Mouse (Mus musculus) midbrain, embryonic 12.5 days (tissue): ENCODE measurements around the gene Sft2d1. TPM values are rescaled to one million over a fixed set of nuclear protein-coding genes. Genes with fewer than 3 reads are reported as not detected.
A peak's percentile ranks its signal among the peaks of the same experiment; 100 is the strongest.
"Not testable (repeated sequence)": the region's sequence is repeated elsewhere in the genome, so short reads cannot be mapped to it uniquely, and the experiment has no call there.

Experiments
- ATAC-seq: fragments of 200-750 bp; cut with Nextera tagmentation; 2 replicates; pipeline ENCODE4 v1.8.0; 2017; ENCODE audit warnings: low read depth, moderate TSS enrichment, moderate library complexity; ENCODE audit not compliant: low FRiP score
- H3K27ac ChIP-seq: fragments of 300-500 bp; sonication (generic); replicated peaks from 2 replicates; pipeline ENCODE4 v1.5.1; 2016; ENCODE audit warnings: mild to moderate bottlenecking
- H3K27me3 ChIP-seq: fragments of 300-500 bp; sonication (generic); 2 replicates; pipeline ENCODE4 v1.6.1; 2016; ENCODE audit warnings: mild to moderate bottlenecking
- H3K36me3 ChIP-seq: fragments of 300-500 bp; sonication (generic); 2 replicates; pipeline ENCODE4 v1.6.1; 2016
- H3K4me1 ChIP-seq: fragments of 300-500 bp; sonication (generic); 2 replicates; pipeline ENCODE4 v1.6.1; 2016
- H3K4me2 ChIP-seq: fragments of 300-500 bp; sonication (generic); replicated peaks from 2 replicates; pipeline ENCODE4 v1.6.1; 2016; ENCODE audit warnings: mild to moderate bottlenecking, moderate library complexity
- H3K4me3 ChIP-seq: fragments of 300-500 bp; sonication (generic); 2 replicates; pipeline ENCODE4 v1.5.1; 2016; ENCODE audit warnings: mild to moderate bottlenecking
- H3K9ac ChIP-seq: fragments of 300-500 bp; sonication (generic); replicated peaks from 2 replicates; pipeline ENCODE4 v1.6.1; 2016; ENCODE audit warnings: mild to moderate bottlenecking, moderate library complexity
- H3K9me3 ChIP-seq: fragments of 300-500 bp; sonication (generic); 2 replicates; pipeline ENCODE4 v1.6.1; 2016; ENCODE audit warnings: mild to moderate bottlenecking
- WGBS: fragments of 180-500 bp; shearing (Covaris S2); methylation state at CpG from one replicate; pipeline ENCODE4 v1.1.7; 2016; 5-methylcytosine and 5-hydroxymethylcytosine counted together
- polyA plus RNA-seq: library from polyadenylated mRNA; unstranded; fragments of >200 nt; fragmentation: Nextera tagmentation; extraction: Ambion mirVana; gene quantifications from 2 replicates; pipeline ENCODE4 v1.2.1, GENCODE M21; 2016

Gene Sft2d1
- polyA plus RNA-seq, 1 experiment from 2014 or later, result 104 TPM

- H3K27ac ChIP-seq, result no peak overlapping the region
- no peak for ATAC-seq
- 29% methylated on average over 3 of the region's 3 CpGs for WGBS
- H3K4me2 ChIP-seq, result no peak overlapping the region
- H3K27me3 ChIP-seq, result 0 out of 2 replicates have a peak, but pooled peaks cover 8% of the 10 kb centered on the region
- no peaks in the 10 kb centered on the region for H3K9me3 ChIP-seq
- no peak overlapping the region for H3K4me3 ChIP-seq
- no peaks in the 10 kb centered on the region for H3K4me1 ChIP-seq
- no peaks in the 10 kb centered on the region for H3K36me3 ChIP-seq
- no peak overlapping the region for H3K9ac ChIP-seq
Observed at GRCm38 (mm10) chr17:8305801-8306200, 5.1 kb upstream of the Sft2d1 start.

- Histone ChIP-seq H3K4me3 (peak overlapping the region; percentile 69), H3K4me2 (peak overlapping the region; percentile 76), H3K27me3 (0 out of 2 replicates have a peak, but pooled peaks cover 3% of the 10 kb centered on the region), H3K9ac (peak overlapping the region; percentile 72), H3K4me1 (peaks cover 16% of the 10 kb centered on the region), H3K9me3 (no peaks in the 10 kb centered on the region), H3K36me3 (no peaks in the 10 kb centered on the region), H3K27ac (no peak overlapping the region)
- ATAC-seq, result no peak
- 56% methylated on average over 3 of the region's 3 CpGs for WGBS
Observed at GRCm38 (mm10) chr17:8311751-8312150, 849 bp downstream of the Sft2d1 start.

GRCm38 (mm10) chr17:8313976-8314375, 3.1 kb downstream of the Sft2d1 start:
- no peaks in the 10 kb centered on the region for H3K36me3 ChIP-seq

GRCm38 (mm10) chr17:8316251-8316650, 5.3 kb downstream of the Sft2d1 start:
- Histone ChIP-seq H3K27me3 (no peaks in the 10 kb centered on the region), H3K4me1 (peaks cover 16% of the 10 kb centered on the region), H3K36me3 (no peaks in the 10 kb centered on the region), H3K27ac (no peak overlapping the region), H3K4me2 (no peak overlapping the region), H3K4me3 (no peak overlapping the region), H3K9ac (no peak overlapping the region), H3K9me3 (no peaks in the 10 kb centered on the region)
- WGBS, result 96% methylated on average over 1 of the region's 1 CpGs
- no peak for ATAC-seq

More at GRCm38 (mm10) chr17:8313976-8314375, 3.1 kb downstream of the Sft2d1 start:
- Histone ChIP-seq H3K9ac (no peak overlapping the region), H3K27ac (no peak overlapping the region), H3K4me3 (no peak overlapping the region), H3K4me2 (no peak overlapping the region), H3K27me3 (no peaks in the 10 kb centered on the region), H3K9me3 (no peaks in the 10 kb centered on the region), H3K4me1 (peaks cover 16% of the 10 kb centered on the region)
- no peak for ATAC-seq
- WGBS, result 95% methylated on average over 3 of the region's 3 CpGs

GRCm38 (mm10) chr17:8326877-8327276, 16.0 kb downstream of the Sft2d1 start:
- H3K36me3 ChIP-seq, result peaks cover 32% of the 10 kb centered on the region
- 91% methylated on average over 11 of the region's 11 CpGs for WGBS
- ATAC-seq, H3K4me3 ChIP-seq, H3K4me1 ChIP-seq, H3K9ac ChIP-seq, H3K9me3 ChIP-seq, H3K4me2 ChIP-seq, H3K27ac ChIP-seq, H3K27me3 ChIP-seq: not testable (repeated sequence)

GRCm38 (mm10) chr17:8328511-8329174, 17.7 kb downstream of the Sft2d1 start:
- H3K4me2 ChIP-seq, result no peak overlapping the region
- ATAC-seq, result no peak
- WGBS, result 60% methylated on average over 7 of the region's 7 CpGs

GRCm38 (mm10) chr17:8330602-8331001, 19.7 kb downstream of the Sft2d1 start:
- H3K27me3 ChIP-seq, result no peaks in the 10 kb centered on the region
- H3K27ac ChIP-seq, result no peak overlapping the region
- H3K4me1 ChIP-seq, result no peaks in the 10 kb centered on the region
- H3K4me2 ChIP-seq, result no peak overlapping the region
- no peaks in the 10 kb centered on the region for H3K9me3 ChIP-seq
- no peak overlapping the region for H3K9ac ChIP-seq
- 81% methylated on average over 5 of the region's 5 CpGs for WGBS
- peaks cover 13% of the 10 kb centered on the region for H3K36me3 ChIP-seq
- no peak overlapping the region for H3K4me3 ChIP-seq
- no peak for ATAC-seq

More at GRCm38 (mm10) chr17:8328511-8329174, 17.7 kb downstream of the Sft2d1 start:
- H3K36me3 ChIP-seq, result peaks cover 27% of the 10 kb centered on the region
- H3K9me3 ChIP-seq, result no peaks in the 10 kb centered on the region
- no peak overlapping the region for H3K9ac ChIP-seq
- H3K27me3 ChIP-seq, result no peaks in the 10 kb centered on the region
- no peak overlapping the region for H3K4me3 ChIP-seq
- no peaks in the 10 kb centered on the region for H3K4me1 ChIP-seq
- no peak overlapping the region for H3K27ac ChIP-seq

- Histone ChIP-seq H3K4me1 (peaks cover 22% of the 10 kb centered on the region), H3K27me3 (peaks cover 40% of the 10 kb centered on the region)
- not testable (repeated sequence) for H3K9me3 ChIP-seq, ATAC-seq, H3K27ac ChIP-seq, H3K36me3 ChIP-seq, H3K4me3 ChIP-seq, H3K9ac ChIP-seq, H3K4me2 ChIP-seq
- WGBS, result 86% methylated on average over 1 of the region's 5 CpGs
Observed at GRCm38 (mm10) chr17:8337159-8337558, 26.3 kb downstream of the Sft2d1 start, which contains the start of gene Prr18. Gene Prr18 (plus strand): TSS chr17:8337459.

- no peak for ATAC-seq
Observed at GRCm38 (mm10) chr17:8339666-8340374, 28.9 kb downstream of the Sft2d1 start.

GRCm38 (mm10) chr17:8340407-8341359, 29.8 kb downstream of the Sft2d1 start:
- WGBS, result under 1% methylated on average over 63 of the region's 92 CpGs
- H3K27ac ChIP-seq, result peak overlapping the region; percentile 60
- peak overlapping the region; percentile 99 for H3K4me2 ChIP-seq
- H3K27me3 ChIP-seq, result peaks cover 52% of the 10 kb centered on the region
- H3K36me3 ChIP-seq, result no peaks in the 10 kb centered on the region
- no peaks in the 10 kb centered on the region for H3K9me3 ChIP-seq
- H3K4me3 ChIP-seq, result peak overlapping the region; percentile 67
- peak; percentile 74 for ATAC-seq
- peak overlapping the region; percentile 76 for H3K9ac ChIP-seq
- H3K4me1 ChIP-seq, result peaks cover 22% of the 10 kb centered on the region

More at GRCm38 (mm10) chr17:8339666-8340374, 28.9 kb downstream of the Sft2d1 start:
- 16% methylated on average over 8 of the region's 8 CpGs for WGBS
- peak overlapping the region; percentile 76; the same call in 1 of the 2 replicates for H3K9ac ChIP-seq
- H3K27ac ChIP-seq, result peak overlapping the region; percentile 60; the same call in 1 of the 2 replicates
- H3K27me3 ChIP-seq, result peaks cover 52% of the 10 kb centered on the region
- H3K9me3 ChIP-seq, result no peaks in the 10 kb centered on the region
- no peaks in the 10 kb centered on the region for H3K36me3 ChIP-seq
- H3K4me3 ChIP-seq, result peak overlapping the region; percentile 67
- peaks cover 22% of the 10 kb centered on the region for H3K4me1 ChIP-seq
- H3K4me2 ChIP-seq, result peak overlapping the region; percentile 99

GRCm38 (mm10) chr17:8341360-8341963, 30.6 kb downstream of the Sft2d1 start:
- Histone ChIP-seq H3K9ac (peak overlapping the region; percentile 76), H3K4me2 (peak overlapping the region; percentile 99), H3K27me3 (peaks cover 52% of the 10 kb centered on the region), H3K4me3 (peak overlapping the region; percentile 67), H3K36me3 (no peaks in the 10 kb centered on the region), H3K27ac (peak overlapping the region; percentile 60), H3K9me3 (no peaks in the 10 kb centered on the region), H3K4me1 (peaks cover 22% of the 10 kb centered on the region)
- 12% methylated on average over 43 of the region's 46 CpGs for WGBS
- ATAC-seq, result peak; percentile 55; the same call in 1 of the 2 replicates
